Mouse (Mus musculus): ENCODE data around the gene Prr15l. TPM values are rescaled to one million over a fixed set of nuclear protein-coding genes. Genes with fewer than 3 reads are reported as not detected.

The Prr15l gene
- polyA plus RNA-seq, 1 experiment from 2014 or later: 116 TPM

DNA sequence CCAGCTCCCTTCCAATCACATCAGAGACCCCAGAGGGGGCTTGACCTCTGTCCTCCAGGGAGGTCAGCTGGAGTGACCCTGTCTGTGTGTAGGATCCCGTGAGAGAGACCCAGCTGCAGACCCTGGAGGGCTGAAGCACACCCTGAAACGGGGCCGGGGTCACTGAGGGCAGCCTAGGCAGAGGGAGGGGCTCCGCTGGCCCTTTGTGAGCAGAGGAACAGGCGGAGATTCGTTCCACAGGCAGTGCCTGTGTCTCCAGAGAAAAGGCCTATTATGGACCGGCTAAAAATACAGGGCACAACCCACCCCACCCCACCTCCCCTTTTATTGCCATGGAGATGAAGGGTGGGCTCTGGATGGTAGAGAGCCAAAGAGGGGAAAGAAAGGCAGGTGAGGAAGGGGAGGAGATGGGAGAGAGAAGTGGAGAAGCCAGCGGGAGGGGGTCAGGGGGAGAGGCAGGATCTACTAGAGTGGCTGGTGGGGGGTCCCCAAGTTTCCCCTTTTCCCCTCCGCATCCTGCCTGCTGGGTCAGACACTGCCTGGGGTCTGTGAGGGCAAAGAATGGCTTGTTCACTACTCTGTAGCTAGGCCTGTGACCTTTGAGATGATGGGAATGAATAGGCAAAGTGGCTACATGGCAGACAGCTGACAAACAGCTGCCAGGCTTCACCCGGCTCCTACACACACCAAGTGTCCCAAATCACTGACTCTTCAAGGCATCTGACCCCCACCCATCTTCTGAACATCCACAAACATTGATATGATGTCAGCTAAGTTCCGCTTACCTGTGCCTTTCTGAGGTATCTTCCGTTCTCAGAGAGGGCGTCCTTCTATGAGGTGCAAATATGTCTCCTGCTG is 28.2 kb upstream of the Prr15l start:
- Histone ChIP-seq H3K36me3 (ENCODE audit: control insufficient read depth, insufficient read depth, low read length) (no peaks in the 10 kb centered on the region), H3K9ac (ENCODE audit: low read depth, low read length) (no peak overlapping the region), H3K9me3 (ENCODE audit: control insufficient read depth, low read length) (no peaks in the 10 kb centered on the region), H3K27me3 (replicated peaks; ENCODE audit: control insufficient read depth, insufficient read depth, low read length) (no peaks in the 10 kb centered on the region), H3K27ac (ENCODE audit: low read length) (no peak overlapping the region), H3K4me1 (ENCODE audit: control insufficient read depth, insufficient read depth, low read length) (0 out of 2 replicates have a peak, but pooled peaks cover 5% of the 10 kb centered on the region), H3K4me2 (ENCODE audit: low read depth, low read length) (no peak overlapping the region), H3K4me3 (ENCODE audit: low read length) (no peak overlapping the region)
- WGBS: 48% methylated on average over 13 of the region's 13 CpGs
- ATAC-seq: no peak

DNA sequence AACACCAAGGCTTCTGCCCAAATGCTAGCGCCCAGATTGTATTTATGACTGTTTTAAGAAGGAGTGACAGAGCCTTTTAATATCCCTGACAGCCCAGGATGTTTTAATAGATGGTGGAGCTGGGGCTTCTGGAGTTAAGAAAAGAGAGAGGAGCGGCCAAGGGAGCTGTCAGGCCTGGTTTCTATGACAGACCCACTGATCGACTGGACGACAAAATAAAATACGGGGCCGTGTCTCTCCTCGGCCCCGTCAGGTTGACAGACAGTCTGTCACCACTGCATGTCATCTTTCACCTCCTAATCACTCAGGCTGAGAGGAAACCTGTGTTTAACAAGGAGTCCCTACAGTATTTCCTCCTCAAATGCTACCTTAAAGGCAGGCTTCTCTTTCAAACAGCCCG is 26.6 kb upstream of the Prr15l start:
- WGBS: 60% methylated on average over 9 of the region's 9 CpGs
- no peak for ATAC-seq
- no peak overlapping the region for H3K4me2 ChIP-seq (ENCODE audit: low read depth, low read length)
- no peaks in the 10 kb centered on the region for H3K36me3 ChIP-seq (ENCODE audit: control insufficient read depth, insufficient read depth, low read length)
- H3K27me3 ChIP-seq (replicated peaks; ENCODE audit: control insufficient read depth, insufficient read depth, low read length): no peaks in the 10 kb centered on the region
- no peak overlapping the region for H3K27ac ChIP-seq (ENCODE audit: low read length)
- 0 out of 2 replicates have a peak, but pooled peaks cover 5% of the 10 kb centered on the region for H3K4me1 ChIP-seq (ENCODE audit: control insufficient read depth, insufficient read depth, low read length)
- H3K9me3 ChIP-seq (ENCODE audit: control insufficient read depth, low read length): no peaks in the 10 kb centered on the region
- no peak overlapping the region for H3K9ac ChIP-seq (ENCODE audit: low read depth, low read length)
- H3K4me3 ChIP-seq (ENCODE audit: low read length): no peak overlapping the region

DNA sequence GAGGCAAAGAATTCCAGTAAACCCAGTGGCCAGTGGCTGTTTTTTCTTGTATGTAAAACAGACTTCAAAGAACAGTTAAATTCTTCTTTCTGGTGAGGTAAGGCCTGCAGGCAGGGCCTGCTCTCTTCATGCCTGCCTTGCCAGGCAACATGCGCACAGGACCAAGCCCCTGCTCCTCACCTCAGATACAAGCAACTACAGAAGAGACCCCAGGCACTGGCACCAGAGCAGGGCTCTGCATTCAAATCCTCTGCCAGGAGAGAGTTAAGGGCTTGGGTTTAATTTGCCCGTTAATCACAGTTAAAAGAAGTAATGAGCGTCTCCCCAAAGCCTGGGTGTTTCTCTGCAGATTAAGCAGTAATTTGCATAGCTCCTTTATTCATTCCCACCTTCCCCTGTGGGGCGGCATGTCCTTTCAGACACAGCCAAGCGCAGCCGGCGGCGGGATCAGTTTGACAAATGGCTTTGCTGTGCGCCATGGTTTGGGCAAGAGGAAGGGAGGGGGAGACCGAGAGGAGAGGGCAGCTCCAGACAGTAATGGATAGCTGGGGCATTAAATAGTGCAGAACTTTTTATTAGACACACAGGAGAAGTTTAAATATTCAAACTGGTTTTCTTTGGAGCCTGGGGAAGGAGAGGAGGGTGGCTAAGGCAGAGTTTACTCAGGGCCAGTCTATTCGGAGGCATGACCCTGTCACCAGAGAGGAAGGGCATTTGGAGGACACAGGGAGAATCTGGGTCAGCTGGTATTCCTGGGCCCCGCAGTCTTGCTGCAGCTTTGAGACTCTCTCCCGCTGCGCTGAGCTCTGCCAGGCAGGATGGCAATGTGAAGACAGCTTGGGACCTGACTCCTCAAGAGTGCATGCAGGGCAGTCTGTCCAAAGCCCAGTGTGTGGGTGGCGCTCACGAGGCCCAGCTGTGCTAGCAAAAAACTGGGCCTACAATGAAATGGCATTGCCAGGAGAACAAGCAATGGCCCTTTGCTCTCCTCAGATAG is 25.0 kb upstream of the Prr15l start:
- WGBS: 31% methylated on average over 16 of the region's 16 CpGs
- Histone ChIP-seq H3K27me3 (replicated peaks; ENCODE audit: control insufficient read depth, insufficient read depth, low read length) (no peaks in the 10 kb centered on the region), H3K27ac (ENCODE audit: low read length) (no peak overlapping the region), H3K36me3 (ENCODE audit: control insufficient read depth, insufficient read depth, low read length) (peaks cover under 1% of the 10 kb centered on the region; the same call in 1 of the 2 replicates), H3K4me2 (ENCODE audit: low read depth, low read length) (no peak overlapping the region), H3K9me3 (ENCODE audit: control insufficient read depth, low read length) (no peaks in the 10 kb centered on the region), H3K4me1 (ENCODE audit: control insufficient read depth, insufficient read depth, low read length) (0 out of 2 replicates have a peak, but pooled peaks cover 5% of the 10 kb centered on the region), H3K9ac (ENCODE audit: low read depth, low read length) (no peak overlapping the region), H3K4me3 (ENCODE audit: low read length) (no peak overlapping the region)
- no peak for ATAC-seq

DNA sequence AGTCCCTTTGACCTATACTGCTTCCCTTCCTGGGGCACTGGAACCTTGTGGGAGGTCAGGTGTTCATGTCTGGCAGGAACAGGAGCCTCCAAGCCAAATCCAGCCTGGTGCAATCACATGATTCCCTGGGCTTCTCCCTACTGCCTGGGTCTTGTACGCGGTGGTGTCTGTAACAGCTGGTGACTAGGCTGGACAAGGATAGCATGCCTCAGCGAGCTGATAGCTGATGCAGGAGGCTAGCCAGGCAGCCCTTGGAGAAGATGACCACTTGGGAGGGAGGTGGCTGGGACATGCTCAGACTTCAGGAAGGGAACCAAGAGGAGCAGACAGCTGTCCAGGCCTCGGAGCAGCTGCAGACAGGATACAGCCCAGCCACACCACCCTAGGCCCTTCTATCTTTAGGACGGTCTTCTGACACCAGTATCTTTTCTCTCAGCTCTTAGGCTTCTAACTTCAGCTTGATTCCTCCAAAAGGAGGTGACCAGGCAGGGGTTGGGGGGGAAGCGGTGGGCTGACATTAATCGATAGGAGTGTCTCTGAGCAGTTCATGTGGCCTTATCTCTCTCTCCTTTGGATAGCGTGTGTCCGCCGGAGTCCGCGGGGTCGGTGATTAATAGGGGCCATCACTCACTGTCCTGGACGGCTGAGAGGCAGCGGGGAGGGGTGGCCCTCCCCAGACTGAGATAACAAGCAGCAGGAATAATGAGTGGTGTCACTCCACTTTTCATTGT is 21.3 kb upstream of the Prr15l start:
- Histone ChIP-seq H3K4me2 (ENCODE audit: low read depth, low read length) (no peak overlapping the region), H3K27me3 (replicated peaks; ENCODE audit: control insufficient read depth, insufficient read depth, low read length) (no peaks in the 10 kb centered on the region), H3K9me3 (ENCODE audit: control insufficient read depth, low read length) (no peaks in the 10 kb centered on the region), H3K27ac (ENCODE audit: low read length) (no peak overlapping the region), H3K9ac (ENCODE audit: low read depth, low read length) (no peak overlapping the region; the same call in 1 of the 2 replicates), H3K36me3 (ENCODE audit: control insufficient read depth, insufficient read depth, low read length) (peaks cover 8% of the 10 kb centered on the region; the same call in 1 of the 2 replicates), H3K4me1 (ENCODE audit: control insufficient read depth, insufficient read depth, low read length) (0 out of 2 replicates have a peak, but pooled peaks cover 5% of the 10 kb centered on the region), H3K4me3 (ENCODE audit: low read length) (no peak overlapping the region)
- 43% methylated on average over 15 of the region's 15 CpGs for WGBS
- no peak for ATAC-seq

DNA sequence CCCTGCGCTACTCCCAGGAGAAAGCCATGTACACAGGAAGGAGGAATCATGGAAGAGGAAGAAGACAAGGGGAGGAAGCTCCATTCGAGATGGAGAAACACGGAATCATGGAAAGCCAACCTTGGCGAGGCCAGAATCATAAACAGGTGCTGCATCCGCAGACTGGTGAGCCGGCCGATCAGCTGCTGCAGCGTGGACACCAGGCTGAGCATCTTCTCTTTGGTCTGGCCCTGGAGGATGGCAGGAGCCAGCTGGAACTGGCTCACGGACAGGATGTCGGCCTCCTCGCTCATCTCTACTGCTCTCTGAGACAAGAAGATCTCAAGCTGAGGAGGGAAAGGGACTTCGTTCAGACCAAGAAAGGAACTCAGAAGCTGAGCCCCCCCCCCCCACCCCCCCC is 19.3 kb upstream of the Prr15l start:
- 85% methylated on average over 12 of the region's 12 CpGs for WGBS
- no peaks in the 10 kb centered on the region for H3K27me3 ChIP-seq (replicated peaks; ENCODE audit: control insufficient read depth, insufficient read depth, low read length)
- H3K9me3 ChIP-seq (ENCODE audit: control insufficient read depth, low read length): no peaks in the 10 kb centered on the region
- peaks cover 10% of the 10 kb centered on the region; the same call in 1 of the 2 replicates for H3K36me3 ChIP-seq (ENCODE audit: control insufficient read depth, insufficient read depth, low read length)
- no peak overlapping the region for H3K9ac ChIP-seq (ENCODE audit: low read depth, low read length)
- no peak overlapping the region for H3K4me3 ChIP-seq (ENCODE audit: low read length)
- ATAC-seq: no peak
- no peak overlapping the region for H3K4me2 ChIP-seq (ENCODE audit: low read depth, low read length)
- no peaks in the 10 kb centered on the region for H3K4me1 ChIP-seq (ENCODE audit: control insufficient read depth, insufficient read depth, low read length)
- H3K27ac ChIP-seq (ENCODE audit: low read length): no peak overlapping the region

DNA sequence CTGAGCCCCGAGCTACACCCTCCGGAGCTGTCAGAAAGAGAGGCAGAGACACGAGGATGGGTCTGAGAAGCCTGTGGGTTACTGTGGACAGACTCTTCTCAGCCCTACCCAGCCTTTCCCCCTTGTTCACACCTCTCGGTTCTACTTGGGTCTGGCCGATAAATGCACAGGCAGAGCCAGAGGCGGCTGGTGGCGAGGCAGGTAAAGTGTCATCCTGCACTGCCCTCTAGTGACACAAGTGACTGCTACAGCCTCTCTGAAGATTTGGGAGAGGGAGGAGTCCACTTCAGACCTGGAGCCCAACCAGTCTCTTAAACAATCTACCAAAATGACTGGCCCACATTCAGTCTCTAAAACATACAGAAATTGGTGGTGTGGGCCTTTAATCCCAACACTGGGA is 17.9 kb upstream of the Prr15l start:
- Histone ChIP-seq H3K9me3 (ENCODE audit: control insufficient read depth, low read length) (no peaks in the 10 kb centered on the region), H3K4me1 (ENCODE audit: control insufficient read depth, insufficient read depth, low read length) (no peaks in the 10 kb centered on the region), H3K4me3 (ENCODE audit: low read length) (no peak overlapping the region), H3K4me2 (ENCODE audit: low read depth, low read length) (no peak overlapping the region), H3K36me3 (ENCODE audit: control insufficient read depth, insufficient read depth, low read length) (peaks cover 10% of the 10 kb centered on the region; the same call in 1 of the 2 replicates), H3K9ac (ENCODE audit: low read depth, low read length) (no peak overlapping the region), H3K27me3 (replicated peaks; ENCODE audit: control insufficient read depth, insufficient read depth, low read length) (no peaks in the 10 kb centered on the region), H3K27ac (ENCODE audit: low read length) (no peak overlapping the region)
- ATAC-seq: peak; percentile 65
- WGBS: 27% methylated on average over 7 of the region's 7 CpGs

DNA sequence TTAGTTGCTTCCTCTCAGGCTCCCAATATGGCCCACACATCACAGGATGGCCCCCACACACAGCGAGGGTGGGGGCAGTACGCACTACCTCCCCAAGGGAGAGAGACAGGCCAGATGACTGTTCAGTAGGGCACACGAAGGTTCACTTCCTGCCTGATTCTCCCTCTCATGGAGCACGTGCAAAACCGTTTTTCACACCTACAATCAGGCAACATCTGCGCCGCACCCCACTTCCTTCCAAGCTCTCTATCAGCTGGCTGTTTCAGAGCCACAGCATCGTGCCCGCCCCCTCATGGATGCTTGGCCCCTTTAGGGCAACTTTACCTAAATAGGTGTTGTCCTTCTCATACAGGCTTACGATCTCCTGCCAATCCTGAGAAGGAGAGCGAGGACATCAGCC is 15.2 kb upstream of the Prr15l start:
- peaks cover 7% of the 10 kb centered on the region for H3K4me1 ChIP-seq (ENCODE audit: control insufficient read depth, insufficient read depth, low read length)
- ATAC-seq: no peak
- H3K4me3 ChIP-seq (ENCODE audit: low read length): no peak overlapping the region
- no peaks in the 10 kb centered on the region for H3K27me3 ChIP-seq (replicated peaks; ENCODE audit: control insufficient read depth, insufficient read depth, low read length)
- H3K27ac ChIP-seq (ENCODE audit: low read length): no peak overlapping the region
- WGBS: 84% methylated on average over 11 of the region's 11 CpGs
- no peak overlapping the region for H3K4me2 ChIP-seq (ENCODE audit: low read depth, low read length)
- H3K36me3 ChIP-seq (ENCODE audit: control insufficient read depth, insufficient read depth, low read length): peaks cover 10% of the 10 kb centered on the region; the same call in 1 of the 2 replicates
- H3K9me3 ChIP-seq (ENCODE audit: control insufficient read depth, low read length): no peaks in the 10 kb centered on the region
- no peak overlapping the region for H3K9ac ChIP-seq (ENCODE audit: low read depth, low read length)

DNA sequence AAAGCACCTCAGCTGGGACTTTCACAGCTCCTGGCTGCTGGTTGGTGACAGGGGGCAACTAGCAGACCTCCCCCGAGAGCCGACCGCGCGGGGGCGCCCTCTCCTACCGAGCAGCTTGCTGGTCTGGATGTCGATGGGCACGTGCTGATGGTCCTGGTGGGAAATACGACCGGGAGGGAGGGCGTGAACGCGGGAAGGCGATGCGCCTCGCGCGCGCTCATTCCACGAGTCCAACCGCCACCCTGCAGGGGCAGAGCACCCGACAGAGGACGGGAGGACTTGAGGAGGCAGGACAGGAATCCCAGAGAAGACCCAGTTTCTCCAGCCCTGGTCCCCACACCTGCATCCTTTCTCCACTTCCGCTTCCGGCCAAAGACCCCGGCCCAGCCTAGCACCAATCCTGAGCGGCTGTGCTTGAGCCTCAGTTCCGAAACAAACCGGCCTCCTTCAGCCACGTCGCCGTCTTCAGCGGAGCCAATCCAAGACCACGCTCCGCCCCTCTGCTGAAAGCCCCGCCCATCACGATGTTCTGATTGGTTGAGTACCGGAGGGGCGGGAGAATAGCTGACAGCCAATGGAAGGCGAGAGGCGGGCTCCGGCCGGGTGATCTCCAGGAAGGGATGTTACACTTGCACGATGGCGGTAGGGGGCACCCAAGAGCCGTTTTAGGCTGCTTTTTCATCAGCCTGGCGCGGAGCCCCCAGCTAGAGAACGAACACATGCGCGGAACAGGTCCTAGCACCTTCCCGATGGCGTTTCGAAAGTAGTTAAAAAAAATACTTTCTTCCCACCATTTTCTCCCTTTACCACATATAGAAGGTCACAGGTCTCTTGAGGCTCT is 11.6 kb upstream of the Prr15l start, which contains the start of gene Cdk5rap3:
Gene Cdk5rap3 (minus strand): TSS at position 453 of the 841 bp plus-strand sequence.
- Histone ChIP-seq H3K4me1 (ENCODE audit: control insufficient read depth, insufficient read depth, low read length) (peaks cover 12% of the 10 kb centered on the region), H3K27ac (ENCODE audit: low read length) (peak within 1 kb of the TSS; percentile 84), H3K27me3 (replicated peaks; ENCODE audit: control insufficient read depth, insufficient read depth, low read length) (no peaks in the 10 kb centered on the region), H3K9ac (ENCODE audit: low read depth, low read length) (peak within 1 kb of the TSS; percentile 87), H3K36me3 (ENCODE audit: control insufficient read depth, insufficient read depth, low read length) (peaks cover 3% of the 10 kb centered on the region; the same call in 1 of the 2 replicates), H3K4me2 (ENCODE audit: low read depth, low read length) (peak within 1 kb of the TSS; percentile 77), H3K4me3 (ENCODE audit: low read length) (peak within 1 kb of the TSS; percentile 77), H3K9me3 (ENCODE audit: control insufficient read depth, low read length) (no peaks in the 10 kb centered on the region)
- under 1% methylated on average over 55 of the region's 55 CpGs for WGBS
- peak; percentile 93 for ATAC-seq

All from intestine, embryonic 16.5 days (tissue).